ENCODE assay signal across 24 mouse cellular contexts in the genomic region with DNA sequence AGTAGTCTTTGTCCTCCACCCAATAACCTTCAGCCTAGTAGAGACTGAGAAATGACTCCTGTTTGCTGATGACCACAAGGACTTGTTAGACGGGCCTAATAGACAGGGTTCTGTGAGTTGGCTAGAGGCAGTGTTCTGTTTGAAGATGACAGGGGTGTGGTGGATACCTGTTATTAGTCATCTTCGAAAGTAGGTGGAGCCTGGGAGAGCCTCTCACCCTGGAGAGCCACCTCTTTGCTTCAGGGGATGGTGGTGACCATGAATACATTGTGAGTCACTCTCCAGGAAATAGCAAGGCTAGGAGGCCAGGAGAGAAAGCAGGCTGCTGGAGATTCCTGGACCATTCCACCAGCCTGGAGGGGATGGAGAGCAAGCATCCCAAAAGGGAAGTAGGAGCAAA.
DNase-seq lines count a peak whose midpoint lies in the region; ATAC-seq and TF ChIP-seq lines count a peak whose summit lies in the region.
"Had no signal": no experiment of that assay in that cellular context is flagged by ENCODE, and none has a peak within 500 bp of the region (broad histone marks: within the 10 kb centered on the region; RNA-seq: fewer than 3 reads in every experiment).

No protein-coding gene starts in this region.

- WGBS in stomach, postnatal 0 days: 62% methylated on average over 2 of the region's 2 CpGs

- H3K9ac ChIP-seq in stomach, postnatal 0 days (ENCODE audit: low read length): no peak overlapping the region
- H3K9ac ChIP-seq: embryonic facial prominence, embryonic 13.5 days; forebrain, embryonic 13.5 days; heart, embryonic 13.5 days; hindbrain, embryonic 12.5 days; hindbrain, embryonic 15.5 days had no signal

- H3K4me1 ChIP-seq in stomach, postnatal 0 days (replicated peaks; ENCODE audit: control insufficient read depth, insufficient read depth): no peaks in the 10 kb centered on the region
- H3K4me1 ChIP-seq: embryonic facial prominence, embryonic 13.5 days; forebrain, embryonic 10.5 days; forebrain, embryonic 13.5 days; heart, embryonic 13.5 days; hindbrain, embryonic 12.5 days; hindbrain, embryonic 15.5 days had no signal

- no peaks in the 10 kb centered on the region for H3K27me3 ChIP-seq in stomach, postnatal 0 days (ENCODE audit: control insufficient read depth, insufficient read depth, low read length)
- H3K27me3 ChIP-seq: embryonic facial prominence, embryonic 13.5 days; forebrain, embryonic 13.5 days; heart, embryonic 13.5 days; hindbrain, embryonic 12.5 days; hindbrain, embryonic 15.5 days had no signal

- H3K36me3 ChIP-seq in stomach, postnatal 0 days (ENCODE audit: control insufficient read depth, insufficient read depth, low read length): no peaks in the 10 kb centered on the region
- H3K36me3 ChIP-seq: embryonic facial prominence, embryonic 13.5 days; forebrain, embryonic 10.5 days; heart, embryonic 13.5 days; hindbrain, embryonic 12.5 days; hindbrain, embryonic 15.5 days had no signal

- no peak overlapping the region for H3K4me3 ChIP-seq in stomach, postnatal 0 days (ENCODE audit: low read depth, low read length)
- H3K4me3 ChIP-seq: embryonic facial prominence, embryonic 13.5 days; forebrain, embryonic 10.5 days; forebrain, embryonic 13.5 days; heart, embryonic 13.5 days; hindbrain, embryonic 12.5 days; hindbrain, embryonic 15.5 days had no signal

- no peak for TF ChIP-seq EP300 in stomach, postnatal 0 days (optimal IDR thresholded peaks at IDR 0.05)

- no peak overlapping the region for H3K27ac ChIP-seq in stomach, postnatal 0 days (replicated peaks)
- H3K27ac ChIP-seq: embryonic facial prominence, embryonic 13.5 days; forebrain, embryonic 10.5 days; forebrain, embryonic 13.5 days; heart, embryonic 13.5 days; hindbrain, embryonic 12.5 days; hindbrain, embryonic 15.5 days had no signal

- H3K4me2 ChIP-seq in stomach, postnatal 0 days (replicated peaks; ENCODE audit: low read depth): no peak overlapping the region
- H3K4me2 ChIP-seq: embryonic facial prominence, embryonic 13.5 days; forebrain, embryonic 13.5 days; heart, embryonic 13.5 days; hindbrain, embryonic 12.5 days; hindbrain, embryonic 15.5 days had no signal

- peak; percentile 50 for DNase-seq in heart, adult 11 months
- DNase-seq in heart, adult 18-20 months: no peak
- peak; percentile 47 for DNase-seq in 3134 (ENCODE audit: extremely low read depth, insufficient read length, low spot score)
- DNase-seq in 3T3-L1 (ENCODE audit: low read depth, low spot score): peak; percentile 65
- DNase-seq in stomach, postnatal 0 days (ENCODE audit: low spot score): no peak
- no peak for DNase-seq in lung, postnatal 4 days
- DNase-seq: adrenal gland, postnatal 14 days; cerebellum, adult 11 months; cerebellum, adult 2 months; cerebellum, adult 9-11 months; cerebellum, postnatal 25 days; gastrocnemius, postnatal 10 days; gastrocnemius, postnatal 36 days; heart, postnatal 14 days had no signal

- no peaks in the 10 kb centered on the region for H3K9me3 ChIP-seq in stomach, postnatal 0 days (ENCODE audit: control insufficient read depth, low read length)
- H3K9me3 ChIP-seq: embryonic facial prominence, embryonic 13.5 days; forebrain, embryonic 10.5 days; forebrain, embryonic 13.5 days; heart, embryonic 13.5 days; hindbrain, embryonic 12.5 days; hindbrain, embryonic 15.5 days had no signal

- no peak for TF ChIP-seq CTCF in stomach, postnatal 0 days (IDR thresholded peaks at IDR 0.05; ENCODE audit: low read depth)

- peak; percentile 90 for ATAC-seq in stomach, postnatal 0 days (ENCODE audit: low FRiP score, low TSS enrichment)
- ATAC-seq: activated CD4-positive, CD25-positive, alpha-beta regulatory T cell, adult 4 months; CD4-positive, CD25-positive, alpha-beta regulatory T cell, adult 4 months; forebrain, embryonic 13.5 days; forebrain, embryonic 16.5 days; intestine, postnatal 0 days had no signal

Comparison
In these comparisons a context has a peak if more than half of its experiments do, and no peak if none do; other contexts are left out.
1. DNase-seq: peak in heart, adult 11 months (single experiment), 3134 (single experiment) and 3T3-L1 (single experiment); none in heart, adult 18-20 months (0 of 2), stomach, postnatal 0 days (single experiment) and lung, postnatal 4 days (0 of 2).